In the genomic region with DNA sequence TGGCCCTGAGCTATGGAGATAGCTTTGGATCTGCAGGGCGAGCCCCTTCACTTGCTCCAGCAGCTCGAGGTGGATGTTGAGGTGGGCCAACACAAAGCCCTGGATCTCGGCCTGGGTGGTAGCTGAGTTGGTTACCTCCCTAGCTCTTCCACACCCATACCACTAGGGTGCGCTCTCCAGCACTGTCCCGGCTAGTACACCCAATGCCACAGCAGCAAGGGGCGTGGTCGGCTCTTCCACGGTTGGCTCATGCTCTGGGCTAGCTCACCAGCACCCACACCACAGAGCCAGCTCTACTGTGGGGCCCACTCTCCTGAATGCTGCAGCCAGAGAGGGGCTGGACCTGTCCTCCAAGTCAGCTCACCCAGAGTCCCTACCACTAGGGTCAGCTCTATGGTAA, we compare ENCODE assay signal across 9 mouse cellular contexts. TPM values are rescaled to one million over a fixed set of nuclear protein-coding genes. Genes with fewer than 3 reads are reported as not detected.
DNase-seq lines count a peak whose midpoint lies in the region; TF ChIP-seq lines count a peak whose summit lies in the region.
"Had no signal": no experiment of that assay in that cellular context is flagged by ENCODE, and none has a peak within 500 bp of the region (broad histone marks: within the 10 kb centered on the region; RNA-seq: fewer than 3 reads in every experiment).

No protein-coding gene starts in this region.

- H3K4me3 ChIP-seq in liver, adult 2 months (ENCODE audit: insufficient read depth, low read depth, low read length) = no peak overlapping the region
- H3K4me3 ChIP-seq: stomach, embryonic 15.5 days had no signal

- H3K4me1 ChIP-seq in liver, adult 2 months (ENCODE audit: control insufficient read depth, insufficient read depth, low read length) = no peaks in the 10 kb centered on the region
- H3K4me1 ChIP-seq: stomach, embryonic 15.5 days had no signal

- H3K9ac ChIP-seq in liver, adult 2 months (ENCODE audit: low read depth, low read length) = no peak overlapping the region
- H3K9ac ChIP-seq: stomach, embryonic 15.5 days had no signal

- no peaks in the 10 kb centered on the region for H3K79me2 ChIP-seq in liver, adult 2 months (ENCODE audit: control insufficient read depth, insufficient read depth, low read length)

- H3K36me3 ChIP-seq in liver, adult 2 months (ENCODE audit: control insufficient read depth, insufficient read depth, low read length) = no peaks in the 10 kb centered on the region
- H3K36me3 ChIP-seq: stomach, embryonic 15.5 days had no signal

- H3K27me3 ChIP-seq in liver, adult 2 months (ENCODE audit: control insufficient read depth, insufficient read depth, low read length) = no peaks in the 10 kb centered on the region
- H3K27me3 ChIP-seq: stomach, embryonic 15.5 days had no signal

- WGBS in liver, adult 2 months = 18% methylated on average over 8 of the region's 8 CpGs

- no peak for TF ChIP-seq POLR2A in liver, adult 2 months (IDR thresholded peaks at IDR 0.05; ENCODE audit: extremely low read depth, insufficient read depth, low read length)

- H3K27ac ChIP-seq in liver, adult 2 months (replicated peaks; ENCODE audit: insufficient read depth, low read depth, low read length) = no peak overlapping the region
- H3K27ac ChIP-seq: stomach, embryonic 15.5 days had no signal

- TF ChIP-seq CTCF in liver, adult 2 months (IDR thresholded peaks at IDR 0.05; ENCODE audit: low read depth, low read length) = peak; percentile 91

- DNase-seq in cerebellum, postnatal 10 days = peak; percentile 40 to 50
- no peak for DNase-seq in cerebellum, adult 8-10 months
- DNase-seq in 3T3-L1 (ENCODE audit: low read depth, low spot score) = peak; percentile 66
- DNase-seq in adrenal gland, postnatal 14 days = peak; percentile 86
- peak; percentile 8 for DNase-seq in gastrocnemius, postnatal 25 days
- peak; percentile 51 for DNase-seq in liver, adult 2 months (ENCODE audit: extremely low read depth, low read depth, low spot score)
- DNase-seq in ovary, postnatal 14 days (ENCODE audit: low spot score) = peak; percentile 11
- no peak for DNase-seq in yolk sac, embryonic 10.5 days (ENCODE audit: low spot score)

RNA-seq across cellular contexts. Expression of gene Wnt8b, which starts 6.0 kb away (rescaled TPM):
- 0.11 and 0.19 TPM in 2 replicates for total RNA-seq in adrenal gland, postnatal 14 days (2021)
- not detected for total RNA-seq in gastrocnemius, postnatal 25 days (2021)
- total RNA-seq in liver, adult 2 months (2014; rRNA removed) = not detected in 2 replicates
- not detected in 2 replicates for polyA plus RNA-seq in liver, adult 2 months (2012; rRNA removed)

RNA-seq across cellular contexts. Expression of gene Sec31b, which starts 58.4 kb away (rescaled TPM):
- 3.4 and 5.2 TPM in 2 replicates for total RNA-seq in adrenal gland, postnatal 14 days (2021)
- 10 to 100 TPM; 15.5 to 17.5 TPM for total RNA-seq in gastrocnemius, postnatal 25 days (2021)
- 1.7 and 1.9 TPM in 2 replicates for total RNA-seq in liver, adult 2 months (2014; rRNA removed)
- polyA plus RNA-seq in liver, adult 2 months (2012; rRNA removed) = 5.8 and 8.6 TPM in 2 replicates

Comparison
In these comparisons a context has a peak if more than half of its experiments do, and no peak if none do; other contexts are left out.
1. DNase-seq: peak in cerebellum, postnatal 10 days (2 of 2), 3T3-L1 (single experiment), adrenal gland, postnatal 14 days (single experiment), gastrocnemius, postnatal 25 days (single experiment), liver, adult 2 months (single experiment) and ovary, postnatal 14 days (single experiment); none in cerebellum, adult 8-10 months (single experiment) and yolk sac, embryonic 10.5 days (single experiment).